Mouse (Mus musculus) midbrain, embryonic 14.5 days (tissue): ENCODE measurements at regions not wholly inside any gene's neighbourhood (a gene's known extent, or its start where the extent isn't known, plus 50 kb on each side); places are given as distances from the start of the nearest gene placed in this dataset.

ENCODE experiments used
- ATAC-seq: fragments of 200-750 bp; cut with Nextera tagmentation; 2 replicates; pipeline ENCODE4 v1.8.0; 2017; ENCODE audit warnings: moderate number of reproducible peaks, moderate library complexity; ENCODE audit not compliant: low FRiP score, low TSS enrichment
- DNase-seq: peaks from one replicate; pipeline ENCODE4 v3.0.0-alpha.2; 2015
- H3K27ac ChIP-seq: fragments of 300-500 bp; sonication (generic); replicated peaks from 2 replicates; pipeline ENCODE4 v1.5.1; 2014; ENCODE audit warnings: mild to moderate bottlenecking, low read depth, low read length, moderate library complexity
- H3K27me3 ChIP-seq: fragments of 300-500 bp; sonication (generic); 2 replicates; pipeline ENCODE4 v1.6.1; 2014; ENCODE audit warnings: low read length, control low read depth, mixed read lengths; ENCODE audit not compliant: control insufficient read depth, insufficient read depth
- H3K36me3 ChIP-seq: fragments of 300-500 bp; sonication (generic); 2 replicates; pipeline ENCODE4 v1.6.1; 2014; ENCODE audit warnings: low read length, control low read depth; ENCODE audit not compliant: control insufficient read depth, insufficient read depth
- H3K4me1 ChIP-seq: fragments of 300-500 bp; sonication (generic); 2 replicates; pipeline ENCODE4 v1.6.1; 2014; ENCODE audit warnings: mild to moderate bottlenecking, antibody characterized with exemption, low read length, control low read depth; ENCODE audit not compliant: control insufficient read depth, insufficient read depth
- H3K4me2 ChIP-seq: fragments of 300-500 bp; sonication (generic); 2 replicates; pipeline ENCODE4 v1.6.1; 2014; ENCODE audit warnings: mild to moderate bottlenecking, low read length, moderate library complexity
- H3K4me3 ChIP-seq: fragments of 300-500 bp; sonication (generic); replicated peaks from 2 replicates; pipeline ENCODE4 v1.5.1; 2014; ENCODE audit warnings: low read depth, low read length
- H3K9ac ChIP-seq: fragments of 300-500 bp; sonication (generic); replicated peaks from 2 replicates; pipeline ENCODE4 v1.6.1; 2014; ENCODE audit warnings: mild to moderate bottlenecking, low read length, moderate library complexity
- H3K9me3 ChIP-seq: fragments of 300-500 bp; sonication (generic); 2 replicates; pipeline ENCODE4 v1.6.1; 2016; ENCODE audit warnings: low read length, control low read depth, mixed read lengths; ENCODE audit not compliant: control insufficient read depth
- WGBS: fragments of 180-500 bp; shearing (Covaris S2); extraction: QIAGEN DNeasy Blood & Tissue Kit; methylation state at CpG from one replicate; pipeline ENCODE4 v1.1.7; 2014; 5-methylcytosine and 5-hydroxymethylcytosine counted together

GRCm38 (mm10) chr7:134607886-134608285, 62.6 kb upstream of the Dock1 start:
- Histone ChIP-seq H3K9ac (no peak overlapping the region), H3K9me3 (no peaks in the 10 kb centered on the region), H3K4me3 (no peak overlapping the region), H3K27ac (no peak overlapping the region), H3K36me3 (no peaks in the 10 kb centered on the region), H3K27me3 (no peaks in the 10 kb centered on the region), H3K4me1 (peaks cover 5% of the 10 kb centered on the region; the same call in 1 of the 2 replicates), H3K4me2 (no peak overlapping the region)
- ATAC-seq (no peak), DNase-seq (no peak)
- WGBS, result 55% methylated on average over 3 of the region's 3 CpGs

- H3K27ac ChIP-seq, result no peak overlapping the region
- no peaks in the 10 kb centered on the region for H3K36me3 ChIP-seq
- H3K9ac ChIP-seq, result no peak overlapping the region
- peaks cover 5% of the 10 kb centered on the region; the same call in 1 of the 2 replicates for H3K4me1 ChIP-seq
- 90% methylated on average over 2 of the region's 2 CpGs for WGBS
- no peaks in the 10 kb centered on the region for H3K9me3 ChIP-seq
- no peaks in the 10 kb centered on the region for H3K27me3 ChIP-seq
- no peak for ATAC-seq
- no peak overlapping the region for H3K4me2 ChIP-seq
- no peak overlapping the region for H3K4me3 ChIP-seq
- no peak for DNase-seq
Measured at GRCm38 (mm10) chr7:134610159-134610558, 60.3 kb upstream of the Dock1 start.

- peaks cover 5% of the 10 kb centered on the region; the same call in 1 of the 2 replicates for H3K4me1 ChIP-seq
- no peaks in the 10 kb centered on the region for H3K36me3 ChIP-seq
- ATAC-seq (no peak), DNase-seq (peak; percentile 22)
- H3K9ac ChIP-seq, result no peak overlapping the region
- H3K4me3 ChIP-seq, result no peak overlapping the region
- 69% methylated on average over 9 of the region's 9 CpGs for WGBS
- H3K27me3 ChIP-seq, result no peaks in the 10 kb centered on the region
- no peak overlapping the region for H3K4me2 ChIP-seq
- H3K27ac ChIP-seq, result no peak overlapping the region
- H3K9me3 ChIP-seq, result no peaks in the 10 kb centered on the region
Measured at GRCm38 (mm10) chr7:134611371-134611770, 59.1 kb upstream of the Dock1 start.

- Histone ChIP-seq H3K4me3 (no peak overlapping the region), H3K4me1 (peaks cover 5% of the 10 kb centered on the region; the same call in 1 of the 2 replicates), H3K9ac (no peak overlapping the region), H3K27ac (no peak overlapping the region), H3K36me3 (no peaks in the 10 kb centered on the region), H3K9me3 (no peaks in the 10 kb centered on the region), H3K27me3 (no peaks in the 10 kb centered on the region), H3K4me2 (no peak overlapping the region)
- no peak for ATAC-seq
- DNase-seq, result peak; percentile 54
- 75% methylated on average over 4 of the region's 4 CpGs for WGBS
Measured at GRCm38 (mm10) chr7:134612175-134612633, 58.2 kb upstream of the Dock1 start.

GRCm38 (mm10) chr7:134619220-134619975, 51.1 kb upstream of the Dock1 start:
- H3K27me3 ChIP-seq, result no peaks in the 10 kb centered on the region
- no peak overlapping the region for H3K27ac ChIP-seq
- no peak overlapping the region for H3K9ac ChIP-seq
- no peaks in the 10 kb centered on the region for H3K36me3 ChIP-seq
- DNase-seq (peak; percentile 4), ATAC-seq (no peak)
- whole genome bisulfite sequencing, result 40% methylated on average over 2 of the region's 2 CpGs
- H3K4me1 ChIP-seq, result no peaks in the 10 kb centered on the region
- no peak overlapping the region for H3K4me3 ChIP-seq
- H3K9me3 ChIP-seq, result no peaks in the 10 kb centered on the region
- H3K4me2 ChIP-seq, result no peak overlapping the region

GRCm38 (mm10) chr7:134620006-134620405, 50.4 kb upstream of the Dock1 start:
- no peak overlapping the region for H3K27ac ChIP-seq
- H3K4me2 ChIP-seq, result no peak overlapping the region
- 85% methylated on average over 5 of the region's 5 CpGs for WGBS
- ATAC-seq (no peak), DNase-seq (no peak)
- no peaks in the 10 kb centered on the region for H3K9me3 ChIP-seq
- H3K36me3 ChIP-seq, result no peaks in the 10 kb centered on the region
- no peak overlapping the region for H3K9ac ChIP-seq
- H3K4me3 ChIP-seq, result no peak overlapping the region
- no peaks in the 10 kb centered on the region for H3K4me1 ChIP-seq
- no peaks in the 10 kb centered on the region for H3K27me3 ChIP-seq
